Comparison of ENCODE assay signal across 7 mouse cellular contexts in the genomic region with DNA sequence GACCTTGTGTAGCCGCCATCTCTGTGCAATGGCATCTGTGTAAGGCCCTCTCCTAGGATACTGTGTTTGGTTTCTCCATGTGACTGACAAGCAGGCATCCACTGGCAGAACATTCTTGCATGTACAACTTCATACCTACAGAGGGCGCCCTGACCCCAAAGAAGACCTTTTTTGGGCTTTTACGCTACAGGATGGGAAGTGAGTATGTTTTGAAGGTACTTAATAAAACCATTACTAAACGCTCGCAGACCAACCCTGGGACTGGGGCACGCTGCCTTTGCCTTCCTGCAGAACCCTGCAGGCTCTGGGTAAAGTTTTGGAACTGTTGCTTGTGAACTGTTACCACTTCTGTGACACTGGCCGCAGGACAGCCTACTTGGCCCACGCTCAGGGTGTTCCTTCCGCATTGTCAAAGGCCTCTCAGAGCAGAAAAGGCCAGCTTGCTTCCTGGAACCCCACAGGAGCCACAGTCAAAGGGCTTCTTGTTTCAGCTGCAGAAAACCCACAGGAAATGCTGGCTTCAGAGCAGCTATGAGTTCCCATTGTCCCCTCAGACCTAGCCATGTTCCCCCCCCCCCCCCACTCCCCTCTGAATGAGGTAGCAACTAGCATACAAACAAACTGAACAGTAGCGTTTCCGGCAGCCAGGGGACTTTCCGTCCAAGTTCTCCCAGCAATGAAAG. TPM values are rescaled to one million over a fixed set of nuclear protein-coding genes. Genes with fewer than 3 reads are reported as not detected.
DNase-seq lines count a peak whose midpoint lies in the region.

No protein-coding gene starts in this region.

- DNase-seq in adrenal gland, adult (ENCODE audit: inconsistent age in 2 of 2, low spot score in 1 of 2): peak; percentile 67 to 87
- peak; percentile 69 to 73 for DNase-seq in cerebellum, postnatal 25 days
- DNase-seq in gastrocnemius, postnatal 10 days: peak; percentile 45
- DNase-seq in induced T-regulatory cell, adult 2 months (ENCODE audit: low read depth): peak; percentile 91
- DNase-seq in left cerebral cortex, adult 8-10 months (ENCODE audit: low spot score in 2 of 2): peak; percentile 29 to 68
- peak; percentile 82 to 89 for DNase-seq in lung, postnatal 4 days
- peak; percentile 86 to 92 for DNase-seq in right cerebral cortex, postnatal 10 days (ENCODE audit: low spot score in 2 of 2)

RNA-seq across cellular contexts. Expression of a gene that starts 13.1 kb away (rescaled TPM):
- 1 to 10 TPM; 2.6 to 4.0 TPM for total RNA-seq in gastrocnemius, postnatal 10 days (2021)
- 1 to 10 TPM; 1.1 to 2.5 (median 1.9) TPM for total RNA-seq in left cerebral cortex, adult 8-10 months (2022)

RNA-seq across cellular contexts. Expression of a gene that starts 54.3 kb away (rescaled TPM):
- total RNA-seq in gastrocnemius, postnatal 10 days (2021): 10 to 100 TPM; 74.9 to 76.4 TPM
- 100 to 1,000 TPM; 160 to 172 (median 167) TPM for total RNA-seq in left cerebral cortex, adult 8-10 months (2022)

Comparison
In these comparisons a context has a peak if more than half of its experiments do, and no peak if none do; other contexts are left out.
1. Peak in every context shown above with its lines: DNase-seq.